Mouse (Mus musculus): ENCODE measurements around the gene Smarcc2. TPM values are rescaled to one million over a fixed set of nuclear protein-coding genes. Genes with fewer than 3 reads are reported as not detected.

The Smarcc2 gene
- total RNA-seq, 2 experiments from 2014 or later = 199 to 211 TPM

DNA sequence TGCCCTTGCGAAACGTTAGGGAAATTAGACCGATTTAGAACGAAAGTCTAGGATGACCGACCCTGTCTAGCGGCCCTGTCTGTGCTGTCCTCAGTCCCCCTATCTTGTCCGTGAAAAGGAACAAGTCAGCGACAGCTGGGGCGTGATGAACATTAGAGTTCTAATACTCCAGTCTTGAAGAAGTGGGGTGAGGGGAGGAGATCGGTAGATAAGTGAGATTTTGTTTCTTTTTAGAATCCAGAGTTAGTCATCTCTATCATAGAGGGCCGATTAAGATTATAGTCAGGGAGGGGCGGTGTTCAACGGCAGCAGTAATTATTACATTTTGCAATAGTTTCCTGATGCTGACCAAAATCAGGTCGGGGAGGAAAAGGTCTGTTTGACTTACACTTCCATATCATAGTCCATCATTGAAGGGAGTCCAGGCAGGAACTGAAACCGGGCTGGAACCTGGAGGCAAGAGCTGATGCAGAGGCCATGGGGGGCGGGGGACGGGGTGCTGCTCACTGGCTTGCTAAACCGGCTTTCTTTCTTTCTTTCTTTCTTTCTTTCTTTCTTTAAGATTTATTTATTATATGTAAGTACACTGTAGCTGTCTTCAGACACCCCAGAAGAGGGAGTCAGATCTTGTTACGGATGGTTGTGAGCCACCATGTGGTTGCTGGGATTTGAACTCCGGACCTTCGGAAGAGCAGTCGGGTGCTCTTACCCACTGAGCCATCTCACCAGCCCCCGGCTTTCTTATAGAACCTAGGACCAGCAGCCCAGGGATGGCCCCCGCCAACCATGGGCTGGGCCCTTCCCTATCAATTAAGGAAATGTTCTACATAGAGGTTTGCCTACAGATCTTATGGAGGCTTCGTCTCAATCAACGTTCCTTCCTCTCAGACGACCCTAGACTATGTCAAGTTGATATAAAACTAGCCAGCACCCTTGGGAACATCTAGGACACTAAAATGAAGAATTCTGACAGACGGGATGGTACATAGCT lies 67.6 kb downstream of the Smarcc2 start:
- no peak for DNase-seq (ENCODE audit: low spot score in 2 of 2)
- intact Hi-C loops (cut with DNase I) = no loop called here

GRCm38 (mm10) chr10:128535206-128535605 lies 76.2 kb downstream of the Smarcc2 start:
- DNase-seq (ENCODE audit: low spot score in 2 of 2) = no peak
- intact Hi-C loops (cut with DNase I) = loop anchor here (5.0 kb wide), 1 partner anchor 43 kb away; the partner anchor contains the start of gene Myl6

- intact Hi-C loops (cut with DNase I) = loop anchor here (5.0 kb wide), 1 partner anchor 43 kb away; the partner anchor contains the start of gene Myl6
- no peak for DNase-seq (ENCODE audit: low spot score in 2 of 2)
These were observed 76.7 kb downstream of the Smarcc2 start for GRCm38 (mm10) chr10:128535624-128536265.

GRCm38 (mm10) chr10:128536266-128536940 lies 77.4 kb downstream of the Smarcc2 start:
- intact Hi-C loops (cut with DNase I) = loop anchor here (5.0 kb wide), 1 partner anchor 44 kb away; the partner anchor contains the start of gene Myl6
- peak; percentile 91 for DNase-seq (ENCODE audit: low spot score in 2 of 2)

- intact Hi-C loops (cut with DNase I) = loop anchor here (5.0 kb wide), 1 partner anchor 46 kb away; the partner anchor contains the start of gene Myl6
- DNase-seq (ENCODE audit: low spot score in 2 of 2) = no peak
These were observed 79.4 kb downstream of the Smarcc2 start for GRCm38 (mm10) chr10:128538340-128538870.

Small RNAs within 50 kb of the gene (microRNA-seq; reads per million reads assigned to microRNA genes)
- 0 to 1.1 reads per million in 2 experiments for gene Mir6916
- gene Mir8105 = 1.3 to 2.9 reads per million in 2 experiments

Other genes with a start within 250 kb of the Smarcc2 start
- 10 to 100 TPM; 10.7 to 11.3 TPM for gene Spryd4, start 247.4 kb upstream of the Smarcc2 start, total RNA-seq (2021)
- gene Mip, start 233.4 kb upstream of the Smarcc2 start, total RNA-seq (2021) = not detected
- gene Timeless, start 227.2 kb upstream of the Smarcc2 start, total RNA-seq (2021) = 1 to 10 TPM; 7.2 to 9.9 TPM
- gene Apon, start 205.2 kb upstream of the Smarcc2 start, total RNA-seq (2021) = not detected
- gene Apof, start 190.6 kb upstream of the Smarcc2 start, total RNA-seq (2021) = not detected
- gene Stat2, start 188.7 kb upstream of the Smarcc2 start, total RNA-seq (2021) = 10 to 100 TPM; 19.0 to 21.1 TPM
- gene Il23a, start 160.5 kb upstream of the Smarcc2 start, total RNA-seq (2021) = 1 to 10 TPM in 1 of 2 experiments, under 1 TPM in 1; 0.97 to 1.4 TPM
- gene Pan2, start 155.9 kb upstream of the Smarcc2 start, total RNA-seq (2021) = 10 to 100 TPM; 13.3 to 13.4 TPM
- 10 to 100 TPM; 65.9 to 68.9 TPM for gene Cnpy2, start 136.8 kb upstream of the Smarcc2 start, total RNA-seq (2021)
- 100 to 1,000 TPM; 269 to 271 TPM for gene Cs, start 121.5 kb upstream of the Smarcc2 start, total RNA-seq (2021)
- 10 to 100 TPM; 72.0 to 74.4 TPM for gene Coq10a, start 90.3 kb upstream of the Smarcc2 start, total RNA-seq (2021)
- gene Ankrd52, start 82.1 kb upstream of the Smarcc2 start, total RNA-seq (2021) = 10 to 100 TPM; 80.3 to 84.3 TPM
- 1 to 10 TPM in 1 of 2 experiments, not detected in 1; 1.0 TPM for gene Slc39a5, start 58.0 kb upstream of the Smarcc2 start, total RNA-seq (2021)
- gene Nabp2, start 47.8 kb upstream of the Smarcc2 start, total RNA-seq (2021) = 10 to 100 TPM; 88.3 to 92.5 TPM
- gene Rnf41, start 47.6 kb upstream of the Smarcc2 start, total RNA-seq (2021) = 10 to 100 TPM; 75.0 to 77.2 TPM
- gene Myl6, start 34.9 kb downstream of the Smarcc2 start, total RNA-seq (2021) = 100 to 1,000 TPM; 606 to 662 TPM
- 10 to 100 TPM; 19.1 to 21.7 TPM for gene Myl6b, start 39.4 kb downstream of the Smarcc2 start, total RNA-seq (2021)
- 1 to 10 TPM; 8.1 to 9.3 TPM for gene Esyt1, start 66.6 kb downstream of the Smarcc2 start, total RNA-seq (2021)
- 10 to 100 TPM; 11.4 to 12.0 TPM for gene Zc3h10, start 88.5 kb downstream of the Smarcc2 start, total RNA-seq (2021)
- 1,000 to 10,000 TPM; 1,939 to 2,055 TPM for gene Rpl41, start 90.1 kb downstream of the Smarcc2 start, total RNA-seq (2021)
- 10 to 100 TPM; 67.1 to 68.6 TPM for gene Pa2g4, start 106.7 kb downstream of the Smarcc2 start, total RNA-seq (2021)
- gene Erbb3, start 130.4 kb downstream of the Smarcc2 start, total RNA-seq (2021) = 1 to 10 TPM; 3.3 to 4.9 TPM
- gene Rps26, start 167.5 kb downstream of the Smarcc2 start, total RNA-seq (2021) = 100 to 1,000 TPM; 299 to 305 TPM
- 10 to 100 TPM; 15.4 to 15.9 TPM for gene Ikzf4, start 186.7 kb downstream of the Smarcc2 start, total RNA-seq (2021)
- 10 to 100 TPM; 11.2 to 11.8 TPM for gene Suox, start 214.8 kb downstream of the Smarcc2 start, total RNA-seq (2021)
- gene Rab5b, start 237.0 kb downstream of the Smarcc2 start, total RNA-seq (2021) = 100 to 1,000 TPM; 117 to 123 TPM
- gene Pmel, start 244.9 kb downstream of the Smarcc2 start, total RNA-seq (2021) = 1 to 10 TPM in 1 of 2 experiments, under 1 TPM in 1; 0.97 to 1.2 TPM
- gene Cdk2, start 245.8 kb downstream of the Smarcc2 start, total RNA-seq (2021) = 1 to 10 TPM; 4.7 to 5.1 TPM

Measured in left cerebral cortex, postnatal 14 days (tissue).